Mouse (Mus musculus): Measurements from ENCODE around the gene Cyp4f13. TPM values are rescaled to one million over a fixed set of nuclear protein-coding genes. Genes with fewer than 3 reads are reported as not detected.

Cyp4f13 gene
- 1 to 10 TPM; 5.9 to 7.7 TPM for total RNA-seq (2021)
- long read RNA-seq, experiment 1, partial matches to known transcripts = 0 of 5 reads
- long read RNA-seq, experiment 1, other reads (novel, unspliced or antisense) = 4 of 5 reads
- long read RNA-seq, experiment 2, partial matches to known transcripts = 0 of 7 reads
- long read RNA-seq, experiment 2, other reads (novel, unspliced or antisense) = 7 of 7 reads

DNA sequence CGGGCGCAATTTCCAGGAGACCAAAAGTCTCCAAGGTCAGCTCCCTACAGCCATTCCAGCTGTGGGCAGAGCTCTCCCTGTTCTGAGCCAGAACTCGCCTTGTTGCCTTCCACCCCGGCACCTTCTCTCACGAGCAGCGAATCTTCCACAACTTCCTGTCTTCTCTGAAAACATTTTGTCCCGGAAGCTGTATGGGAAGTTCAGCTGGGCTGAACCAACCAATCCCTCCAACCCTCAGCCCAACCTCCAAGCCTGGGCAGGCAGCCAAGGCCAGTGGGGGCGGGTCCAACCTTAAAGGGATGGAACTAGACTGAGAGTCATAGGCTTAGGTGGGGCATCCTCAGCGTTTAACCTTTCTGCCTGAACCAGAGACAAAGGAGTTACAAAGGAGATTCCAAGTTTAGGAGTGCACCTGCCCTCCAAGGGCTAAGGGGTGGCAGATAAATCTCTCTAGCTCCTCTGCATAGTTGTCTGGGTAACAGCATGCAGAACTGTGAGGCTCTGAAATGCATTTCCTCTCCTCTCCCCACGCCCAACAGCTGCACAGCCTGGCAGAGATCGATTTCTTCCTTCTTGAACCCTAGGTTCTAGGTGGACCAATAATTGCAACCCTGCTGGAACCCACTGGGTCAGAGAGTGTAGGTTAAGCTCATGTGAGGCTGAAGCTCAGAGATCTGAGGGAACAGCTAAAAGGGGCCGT, at the start of gene Cyp4f13:
TSS of gene Cyp4f13 (minus strand) at position 188 of the 700 bp plus-strand sequence.
- peak; percentile 99 for DNase-seq (ENCODE audit: low spot score)

DNA sequence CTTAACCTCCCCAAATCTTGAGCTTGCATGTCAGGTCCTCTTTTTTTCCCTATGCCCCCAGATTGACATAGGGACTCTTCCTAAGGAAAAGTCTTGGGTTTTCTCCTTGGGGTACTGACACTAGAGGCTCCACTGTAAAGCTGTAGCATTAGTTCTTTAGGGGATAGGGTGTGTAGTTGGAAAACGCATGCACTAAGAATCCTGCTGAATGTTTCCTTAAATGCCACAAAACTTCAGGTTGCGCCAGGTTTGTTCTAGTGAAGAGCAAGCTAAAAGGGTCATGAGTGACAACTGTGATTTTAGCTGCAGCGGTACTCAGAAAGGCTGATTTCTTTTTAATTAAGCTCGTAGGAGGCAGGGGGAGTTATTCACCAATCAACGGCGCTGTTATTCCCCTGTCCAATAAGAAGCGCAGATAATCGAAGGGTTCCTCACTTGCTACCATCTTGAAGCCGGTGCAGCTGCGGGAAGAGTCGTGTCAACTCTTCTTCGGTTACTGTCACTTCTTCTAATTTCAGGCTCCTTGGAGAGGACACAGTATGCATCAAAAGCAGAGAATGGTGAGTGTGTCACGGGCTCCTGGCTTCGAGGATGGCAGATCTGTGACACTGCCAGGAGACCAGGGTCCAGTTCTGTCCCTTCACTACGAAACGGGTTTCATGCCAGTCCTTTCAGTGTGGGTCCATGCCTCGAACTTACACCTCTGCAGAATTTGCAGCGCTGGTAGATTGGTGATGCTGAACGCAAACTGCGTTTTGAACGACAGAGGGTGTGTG, 45.7 kb upstream of the Cyp4f13 start, which contains the start of gene Zfp952:
TSS of gene Zfp952 (plus strand) at position 431 of the 776 bp plus-strand sequence.
- peak; percentile 88 for DNase-seq (ENCODE audit: low spot score)

DNA sequence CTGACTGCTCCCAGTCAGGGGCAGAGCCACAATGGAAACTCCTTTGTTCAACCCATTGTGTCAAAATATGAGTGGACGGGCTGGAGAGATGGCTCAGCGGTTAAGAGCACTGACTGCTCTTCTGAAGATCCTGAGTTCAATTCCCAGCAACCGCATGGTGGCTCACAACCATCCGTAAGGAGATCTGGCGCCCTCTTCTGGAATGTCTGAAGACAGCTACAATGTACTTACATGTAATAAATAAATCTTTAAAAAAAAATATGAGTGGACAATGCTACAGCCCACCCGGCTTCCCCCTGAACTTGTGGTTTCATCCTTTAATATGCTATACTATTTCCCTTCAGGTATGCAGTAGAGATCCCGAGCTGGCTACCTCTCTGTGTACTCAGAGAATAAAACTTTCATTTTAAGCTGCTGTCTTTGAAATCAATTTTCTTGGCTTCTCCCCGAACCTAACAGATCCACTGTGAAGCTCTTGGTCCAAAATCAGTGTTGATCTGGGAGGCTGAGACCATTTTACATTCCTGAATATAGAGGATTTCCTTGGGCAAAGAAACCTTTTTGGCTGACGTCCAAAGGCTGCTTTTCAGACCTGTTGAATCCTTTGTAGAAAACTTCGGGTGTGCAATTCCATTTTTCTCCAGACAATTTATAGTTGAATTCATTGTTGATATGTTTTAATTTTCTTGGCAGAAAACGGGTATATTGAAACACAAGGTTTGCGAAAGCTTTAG, 44.9 kb upstream of the Cyp4f13 start:
- DNase-seq (ENCODE audit: low spot score) = no peak

DNA sequence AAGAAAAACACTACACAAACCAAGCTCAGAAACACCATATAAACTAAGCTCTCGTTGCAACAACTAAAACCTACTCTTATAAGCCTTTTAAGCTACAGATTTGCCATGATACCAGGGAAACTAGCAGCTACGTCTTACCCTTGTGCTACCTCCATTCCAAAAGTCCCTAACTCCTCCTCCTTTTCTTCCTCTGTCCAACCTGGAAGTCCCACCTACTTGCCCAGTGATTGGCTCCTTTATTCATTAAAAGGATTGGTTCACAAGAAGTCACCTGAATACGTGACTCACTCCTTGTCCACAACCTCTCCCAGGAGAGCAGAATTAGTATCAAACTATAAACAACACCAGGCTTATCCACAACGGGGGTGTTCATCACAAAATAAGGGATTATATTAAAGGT, 39.1 kb upstream of the Cyp4f13 start:
- DNase-seq (ENCODE audit: low spot score) = no peak

DNA sequence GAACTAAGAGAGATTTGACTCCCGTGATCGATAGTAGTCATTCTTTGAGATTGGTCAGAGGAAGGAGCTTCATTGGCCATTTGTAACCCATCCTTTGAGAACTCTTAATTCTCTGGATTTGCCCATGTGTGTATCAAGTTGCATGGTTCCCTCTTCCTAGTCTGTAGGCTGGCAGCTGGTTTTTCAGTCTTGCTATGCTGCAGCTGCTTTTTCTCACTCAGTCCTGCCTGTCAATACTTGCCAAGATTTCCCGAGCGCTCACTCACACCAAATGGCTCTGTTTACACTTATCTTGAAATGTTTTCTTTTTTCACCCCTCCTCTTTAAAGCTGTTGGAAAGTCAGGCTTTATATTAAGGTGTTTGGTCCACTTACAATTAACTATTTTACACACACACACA, 34.2 kb upstream of the Cyp4f13 start:
- no peak for DNase-seq (ENCODE audit: low spot score)

DNA sequence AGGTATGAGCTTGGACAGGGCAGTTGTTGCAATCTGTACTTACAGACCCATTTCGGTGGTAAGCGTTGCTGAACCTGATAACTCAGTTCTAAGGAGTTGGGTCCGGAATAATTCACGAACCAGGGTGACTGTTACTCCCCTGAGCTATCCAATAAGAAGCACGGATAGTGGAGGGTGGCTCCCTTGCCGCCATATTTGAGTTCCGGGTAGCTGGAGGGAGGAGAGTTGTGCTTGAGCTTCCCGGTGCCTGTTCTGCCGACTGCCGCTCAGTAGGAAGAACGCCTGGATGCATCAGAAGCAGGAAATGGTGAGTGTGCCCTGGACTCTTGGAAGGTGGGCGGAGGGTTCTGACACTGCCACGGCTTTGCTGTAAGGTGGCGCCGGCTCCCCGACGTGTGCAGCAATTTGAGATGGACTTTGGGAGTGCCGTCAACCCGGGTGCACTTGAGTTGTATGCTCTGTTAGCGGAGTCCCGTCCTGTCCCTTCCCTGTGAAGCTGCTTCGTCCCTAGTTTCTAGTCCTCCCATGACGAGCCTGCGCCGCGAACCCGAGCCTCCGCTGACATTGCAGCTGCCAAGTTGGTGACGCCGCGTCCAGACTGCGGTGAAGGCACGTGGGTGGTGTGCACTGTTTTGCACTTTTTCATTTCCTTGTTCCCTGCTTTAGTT, 18.6 kb upstream of the Cyp4f13 start, which contains the start of gene Zfp472:
TSS of gene Zfp472 (plus strand) at position 192 of the 668 bp plus-strand sequence.
- peak; percentile 94 for DNase-seq (ENCODE audit: low spot score)

DNA sequence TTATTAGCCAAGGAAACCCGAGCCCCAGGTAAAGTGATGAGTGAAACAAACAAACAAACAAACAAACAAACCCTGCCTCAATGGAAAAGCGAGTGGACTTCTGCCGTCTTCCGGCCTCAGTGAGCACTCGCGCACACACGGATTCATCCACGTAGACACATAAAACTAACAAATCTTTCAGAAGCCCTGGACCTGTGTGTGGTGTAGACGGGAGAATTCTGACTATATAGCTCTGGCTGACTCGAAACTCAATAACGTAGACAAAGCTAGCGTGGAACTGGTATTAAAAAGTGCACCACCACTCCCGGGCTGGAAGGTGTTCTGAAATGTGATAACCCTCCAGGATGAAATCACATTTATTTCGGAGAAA, 18.0 kb upstream of the Cyp4f13 start:
- no peak for DNase-seq (ENCODE audit: low spot score)

DNA sequence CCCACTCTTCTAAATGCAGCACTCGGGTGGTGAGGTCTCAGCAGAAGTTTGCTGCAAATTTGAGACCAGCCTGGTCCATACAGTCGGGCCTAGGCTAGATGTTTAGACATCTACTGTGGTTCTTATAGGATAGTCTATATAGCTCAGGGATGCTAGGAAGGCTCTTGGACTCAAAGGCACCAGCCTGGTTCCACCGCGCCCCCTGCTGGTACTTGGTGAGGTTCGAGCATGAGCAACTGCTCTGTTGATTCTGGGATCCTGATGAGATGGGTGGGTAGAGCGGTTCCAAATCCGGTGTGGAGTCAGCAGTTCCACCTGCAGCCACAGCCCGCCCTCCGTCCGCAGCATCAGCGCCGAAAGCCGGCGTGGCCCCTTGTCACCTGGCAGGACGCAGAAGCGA, 4.2 kb upstream of the Cyp4f13 start:
- peak; percentile 67 for DNase-seq (ENCODE audit: low spot score)

DNA sequence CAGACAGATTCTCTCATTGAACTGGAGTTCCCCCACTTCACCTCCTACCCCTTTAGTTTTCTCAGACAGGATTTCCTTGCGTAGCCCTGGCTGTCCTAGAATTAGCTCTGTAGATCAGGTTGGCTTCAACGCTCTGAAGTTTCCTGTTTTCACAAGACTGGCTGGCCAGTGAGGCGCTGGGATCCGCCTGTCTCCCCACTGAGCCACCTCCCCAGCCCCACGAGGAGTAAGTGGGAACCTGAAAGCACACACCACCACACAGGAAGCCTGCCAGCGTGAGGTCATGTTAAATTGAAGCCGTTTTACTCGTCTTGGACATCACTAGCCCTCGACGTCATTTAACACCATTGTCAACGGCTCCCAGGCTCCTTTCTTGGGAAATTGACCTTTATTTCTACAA, 3.8 kb upstream of the Cyp4f13 start:
- no peak for DNase-seq (ENCODE audit: low spot score)

DNA sequence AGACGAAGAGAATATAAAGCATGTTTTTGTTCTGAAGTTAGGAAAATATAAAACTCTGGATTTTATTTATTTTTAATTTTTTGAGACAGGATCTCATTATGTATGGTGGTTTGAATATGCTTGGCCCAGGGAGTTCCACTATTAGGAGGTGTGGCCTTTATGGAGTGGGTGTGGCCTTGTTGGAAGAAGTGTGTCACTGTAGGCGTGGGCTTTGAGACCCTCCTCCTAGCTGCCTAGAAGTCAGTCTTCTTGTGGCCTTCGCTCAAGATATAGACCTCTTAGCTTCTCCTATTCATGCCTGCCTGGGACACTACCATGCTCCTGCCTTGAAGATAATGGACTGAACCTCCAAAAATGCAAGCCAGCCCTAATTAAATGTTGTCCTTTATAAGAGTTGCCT, 2.9 kb upstream of the Cyp4f13 start:
- DNase-seq (ENCODE audit: low spot score) = no peak

DNA sequence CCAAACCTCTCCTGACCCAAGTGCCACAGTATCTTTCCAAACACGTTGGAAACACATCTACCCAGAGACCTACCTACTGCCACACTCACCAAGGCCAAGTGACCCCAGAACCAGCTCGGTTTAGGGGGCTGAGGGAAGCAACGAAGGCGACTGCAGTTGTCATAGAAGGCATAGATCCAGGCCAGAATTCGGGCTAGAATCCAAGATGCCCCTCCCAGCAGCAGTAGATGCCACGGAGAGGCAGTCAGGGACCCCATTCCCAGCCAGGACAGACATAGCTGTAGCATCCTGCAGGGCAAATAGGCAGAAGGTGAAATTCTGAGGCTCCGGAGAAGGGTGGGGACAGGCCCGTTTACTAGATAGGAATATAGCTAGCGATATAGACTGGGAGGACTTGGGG, 486 bp downstream of the Cyp4f13 start:
- no peak for DNase-seq (ENCODE audit: low spot score)

DNA sequence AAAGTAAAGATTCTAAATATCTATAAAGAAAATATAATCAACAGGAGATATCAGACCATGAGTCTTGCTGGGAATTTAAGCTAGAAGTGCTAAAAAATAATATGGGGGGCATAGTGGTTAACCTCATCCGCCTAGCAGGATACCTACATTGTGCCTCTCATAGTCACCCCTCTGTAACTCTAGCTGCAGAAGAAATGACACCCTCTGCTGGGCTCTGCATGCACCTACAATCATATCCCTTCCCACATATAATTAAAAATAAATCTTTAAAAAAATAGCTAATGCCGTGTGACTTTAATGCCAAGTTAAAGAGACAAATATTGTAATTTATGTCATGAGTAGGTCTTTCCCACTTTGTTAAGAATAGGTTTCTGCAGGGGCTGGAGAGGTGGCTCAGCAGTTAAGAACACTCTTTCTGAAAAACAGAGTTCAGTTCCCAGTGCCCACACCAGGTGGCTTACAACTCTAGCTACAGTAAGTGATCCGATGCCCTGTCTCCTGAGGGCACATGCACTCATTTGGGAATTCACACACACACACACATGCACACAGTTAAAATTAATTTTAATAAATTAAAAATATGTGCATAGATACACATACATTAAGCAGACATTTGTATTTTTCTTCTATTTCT, 2.7 kb downstream of the Cyp4f13 start:
- no peak for DNase-seq (ENCODE audit: low spot score)

DNA sequence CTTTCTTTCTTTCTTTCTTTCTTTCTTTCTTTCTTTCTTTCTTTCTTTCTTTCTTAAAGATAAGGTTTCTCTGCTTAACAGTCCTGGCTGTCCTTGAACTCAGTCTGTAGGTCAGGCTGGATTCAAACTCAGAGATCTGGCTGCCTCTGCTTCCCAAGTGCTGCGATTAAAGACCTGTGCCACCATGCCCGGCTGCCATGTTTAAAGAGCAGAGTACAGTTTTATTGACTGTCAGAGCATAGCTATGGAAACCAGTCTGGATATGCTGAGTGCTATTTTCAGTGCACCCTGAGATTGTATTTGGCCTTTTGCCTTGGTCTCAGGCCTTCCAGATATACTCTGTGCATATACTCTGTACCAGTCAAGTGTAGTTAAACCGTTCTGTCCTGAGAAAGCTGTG, 3.5 kb downstream of the Cyp4f13 start:
- no peak for DNase-seq (ENCODE audit: low spot score)

DNA sequence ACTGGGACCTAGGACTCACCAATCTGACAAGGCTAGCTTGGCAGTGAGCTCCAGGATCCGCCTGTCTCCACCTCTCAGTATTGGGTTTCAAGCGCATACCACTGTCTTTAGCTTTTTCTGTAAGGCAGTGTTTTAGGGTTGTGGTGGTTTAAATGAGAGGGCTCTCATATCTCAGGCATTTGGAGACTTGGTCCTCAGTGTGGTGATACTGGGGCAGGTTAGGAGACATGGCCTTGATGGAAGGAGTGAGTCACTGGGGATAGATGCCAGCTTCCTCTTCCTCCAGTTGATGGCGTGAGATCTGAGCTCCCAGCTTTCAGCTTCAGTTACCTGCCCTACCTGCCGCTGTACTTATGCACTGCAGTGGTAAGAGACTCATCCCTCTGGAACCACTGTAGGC, 7.4 kb downstream of the Cyp4f13 start:
- no peak for DNase-seq (ENCODE audit: low spot score)

DNA sequence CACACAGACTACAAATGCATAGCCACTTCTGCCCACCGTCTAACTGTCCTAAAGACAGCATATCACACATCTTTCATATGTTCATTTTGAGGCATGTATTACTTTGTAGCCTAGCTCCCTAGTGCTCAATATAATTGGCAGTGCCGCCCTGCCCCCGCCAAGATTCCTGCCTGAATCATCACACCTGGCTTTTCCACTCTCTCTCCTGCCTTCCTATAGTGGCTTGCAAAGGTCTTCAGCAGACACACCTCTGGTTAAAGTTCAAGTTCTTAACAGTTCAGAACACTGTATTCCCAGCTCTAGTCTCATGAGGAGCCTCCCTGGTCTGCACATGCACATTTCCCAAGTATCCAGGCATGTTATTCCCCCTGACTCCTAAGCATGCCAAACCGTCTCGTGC, 19.4 kb downstream of the Cyp4f13 start:
- no peak for DNase-seq (ENCODE audit: low spot score)

DNA sequence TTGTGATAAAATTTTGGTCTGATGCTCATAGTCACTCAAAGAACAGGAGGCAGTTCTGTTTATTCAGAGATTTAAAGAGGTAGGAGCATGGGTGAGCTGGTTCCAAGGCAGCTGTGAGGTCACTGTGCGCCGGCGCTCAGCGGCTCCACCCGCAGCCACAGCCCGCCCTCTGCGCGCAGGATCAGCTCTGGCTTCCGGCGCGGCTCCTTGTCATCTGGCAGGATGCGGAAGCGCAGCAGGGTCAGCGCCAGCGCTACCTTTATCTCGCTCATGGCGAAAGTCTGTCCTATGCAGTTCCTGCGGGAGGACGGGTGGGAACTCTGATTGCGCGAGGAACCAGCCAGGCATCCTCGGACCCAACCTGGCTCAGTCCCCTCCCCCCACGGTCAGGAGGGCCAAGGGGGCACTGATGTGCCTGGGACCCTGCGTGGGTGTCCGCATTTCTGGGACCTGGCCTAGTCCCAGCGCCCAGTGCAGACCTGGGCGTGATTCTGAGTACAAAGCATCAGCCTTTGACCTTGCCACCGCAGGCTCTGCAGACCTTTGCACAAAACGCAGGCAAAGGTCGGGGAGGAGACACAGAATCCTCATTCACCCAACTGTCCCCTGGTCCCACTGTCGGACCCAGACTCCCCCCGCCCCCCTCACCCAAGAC, 22.4 kb downstream of the Cyp4f13 start:
- peak; percentile 60 for DNase-seq (ENCODE audit: low spot score)

DNA sequence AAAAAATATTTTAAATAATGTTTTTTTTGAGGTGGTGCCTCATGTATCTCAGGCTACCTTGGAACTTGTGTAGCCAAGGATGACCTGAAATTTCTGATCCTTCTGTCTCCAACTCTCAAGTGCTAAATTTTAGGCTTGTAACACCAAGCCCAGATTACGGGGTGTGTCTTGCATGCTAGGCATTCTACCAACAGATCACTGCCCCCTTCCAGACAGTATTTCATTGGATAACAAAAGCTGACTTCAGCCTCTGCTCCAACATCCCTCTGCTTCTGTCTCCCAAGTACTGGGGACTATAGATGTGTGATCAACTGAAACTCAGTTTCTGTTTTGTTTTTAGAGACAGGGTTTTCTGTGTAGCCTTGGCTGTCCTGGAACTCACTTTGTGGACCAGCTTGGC, 23.5 kb downstream of the Cyp4f13 start:
- DNase-seq (ENCODE audit: low spot score) = no peak

DNA sequence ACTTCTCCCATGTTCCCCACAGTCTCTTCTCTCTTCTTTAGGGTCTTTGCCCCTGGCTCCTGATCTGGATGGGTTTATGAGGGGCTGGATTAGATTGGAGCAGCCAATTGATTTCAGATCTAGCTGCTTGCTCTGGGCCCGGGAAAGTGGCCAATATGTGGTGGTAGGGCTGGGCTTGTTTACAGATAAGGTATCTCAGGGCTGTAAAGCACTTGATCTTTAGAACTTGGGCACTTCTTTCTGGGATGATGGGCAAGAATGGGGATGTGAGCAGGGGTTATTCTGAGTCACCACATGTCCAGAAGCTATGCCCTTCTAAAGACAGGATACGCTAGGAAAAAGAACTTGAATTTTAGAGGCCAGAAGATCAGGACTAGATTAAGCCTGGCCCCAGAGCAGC, 28.1 kb downstream of the Cyp4f13 start:
- no peak for DNase-seq (ENCODE audit: low spot score)

DNA sequence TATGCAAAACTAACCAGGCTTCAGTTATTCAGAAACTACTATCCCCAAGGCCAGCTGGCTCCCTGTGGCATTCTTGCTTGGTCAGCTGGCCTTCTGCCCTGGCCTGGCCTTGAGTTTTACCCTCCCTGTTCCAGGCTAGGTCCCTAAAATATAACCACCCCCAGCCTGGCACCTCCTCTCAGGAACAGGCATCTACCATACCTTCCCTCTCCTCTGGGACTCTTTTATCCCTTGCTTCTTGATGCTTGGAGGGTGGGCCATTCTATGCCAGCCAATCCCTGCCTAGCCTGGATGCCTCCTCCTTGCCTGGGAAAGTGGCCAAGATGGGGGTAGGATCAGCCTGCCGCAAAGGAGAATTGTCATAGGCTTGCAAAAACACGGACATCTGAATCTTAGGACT, 30.1 kb downstream of the Cyp4f13 start, which contains the start of gene Cyp4f14:
TSS of gene Cyp4f14 (minus strand) at position 212 of the 400 bp plus-strand sequence.
- DNase-seq (ENCODE audit: low spot score) = peak; percentile 52

DNA sequence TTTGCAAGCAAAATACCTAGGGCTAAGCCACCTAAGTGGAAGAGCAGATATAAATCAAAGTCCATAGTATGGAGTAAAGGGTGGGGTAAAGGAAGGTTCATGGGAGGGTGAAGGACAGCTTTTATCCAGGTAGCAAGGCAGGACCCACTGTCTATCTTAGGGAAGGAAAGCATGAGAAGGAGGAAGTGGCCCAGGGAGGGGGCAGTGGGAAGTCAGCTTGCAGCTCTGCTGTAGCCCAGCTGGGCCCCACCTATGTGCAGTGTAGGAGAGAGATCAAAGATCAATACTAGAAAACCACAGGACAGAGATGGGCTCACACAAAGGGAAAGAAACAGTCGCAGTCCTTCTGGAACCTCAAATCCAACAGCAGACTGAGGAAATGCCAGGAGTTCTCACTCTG, 31.1 kb downstream of the Cyp4f13 start:
- no peak for DNase-seq (ENCODE audit: low spot score)
